Mouse (Mus musculus) thymus, adult 18-20 months (tissue): ENCODE measurements at regions not wholly inside any gene's neighbourhood (a gene's known extent, or its start where the extent isn't known, plus 50 kb on each side); places are given as distances from the start of the nearest gene placed in this dataset.

Experiments
- DNase-seq, 2 experiments: peaks; one replicate each; pipeline ENCODE4 v3.0.0; 2022; ENCODE audit warnings: mixed read lengths in 2 of 2

DNA sequence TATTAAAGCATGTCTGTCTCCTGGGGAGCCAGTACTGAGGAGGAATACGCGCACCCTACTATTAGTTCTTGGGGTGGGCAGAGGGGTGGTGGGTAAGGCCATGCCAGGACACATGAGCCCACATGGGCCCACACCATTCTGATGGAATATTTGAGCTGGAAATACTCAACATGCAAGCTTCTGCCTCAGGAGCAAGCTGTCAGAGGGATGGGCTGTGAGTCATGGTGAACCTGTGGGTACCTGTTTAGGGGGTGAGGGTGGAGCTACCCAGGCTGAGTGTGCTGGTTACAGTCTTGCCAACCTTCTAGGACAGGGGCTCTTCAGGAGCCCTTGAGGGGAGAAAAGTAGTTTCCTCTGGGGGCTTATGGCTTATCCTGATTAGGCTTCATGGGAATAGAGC, 264.9 kb downstream of the Bcl11a start:
- no peak for DNase-seq

- DNase-seq = no peak
Measured at GRCm38 (mm10) chr11:24347225-24347624, 269.4 kb downstream of the Bcl11a start.

DNA sequence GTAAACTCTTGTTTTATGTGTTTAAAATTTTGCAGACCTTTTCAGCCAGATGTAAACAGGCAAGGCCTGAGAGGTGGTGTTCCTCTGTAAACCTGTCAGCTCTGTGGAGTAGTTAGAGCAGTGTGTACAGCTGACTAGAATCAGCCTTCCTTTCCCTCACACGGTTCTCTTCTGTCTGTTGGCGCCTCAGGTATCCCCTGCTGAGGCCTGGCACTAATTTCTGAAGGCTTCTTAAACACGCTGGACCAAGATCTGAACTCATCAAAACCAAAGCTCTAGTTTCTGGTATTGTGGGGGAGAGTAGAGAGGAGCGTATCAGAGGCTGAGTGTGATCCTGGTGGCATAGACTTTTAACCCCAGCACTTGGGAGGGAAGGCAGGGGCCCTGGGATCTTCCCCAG, 270.9 kb downstream of the Bcl11a start:
- no peak for DNase-seq

- no peak for DNase-seq
Measured at GRCm38 (mm10) chr11:24349967-24350643, 272.2 kb downstream of the Bcl11a start.

DNA sequence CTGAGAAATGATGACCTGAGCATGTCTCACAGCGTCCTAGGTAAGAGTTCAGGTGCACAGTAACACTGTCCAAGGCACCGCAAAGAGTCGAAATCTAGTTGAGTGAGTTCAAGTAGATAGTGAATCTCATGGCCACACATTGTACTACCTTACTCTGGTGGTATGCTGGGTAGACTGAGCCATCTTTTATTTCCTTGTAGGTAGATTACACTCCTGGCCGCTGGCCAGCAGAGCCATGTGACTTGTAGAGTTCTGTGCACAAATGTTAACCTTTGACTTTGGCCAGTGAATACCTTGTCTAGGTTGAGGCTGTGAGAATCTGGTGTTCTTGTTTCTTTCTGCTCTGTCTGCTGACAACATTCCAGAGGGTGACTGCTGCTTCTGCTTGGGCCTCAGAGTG, 273.0 kb downstream of the Bcl11a start:
- DNase-seq = no peak

GRCm38 (mm10) chr11:24352071-24352470, 274.2 kb downstream of the Bcl11a start:
- DNase-seq = no peak

- DNase-seq = no peak
Measured at GRCm38 (mm10) chr11:24353056-24353455, 275.2 kb downstream of the Bcl11a start.

DNA sequence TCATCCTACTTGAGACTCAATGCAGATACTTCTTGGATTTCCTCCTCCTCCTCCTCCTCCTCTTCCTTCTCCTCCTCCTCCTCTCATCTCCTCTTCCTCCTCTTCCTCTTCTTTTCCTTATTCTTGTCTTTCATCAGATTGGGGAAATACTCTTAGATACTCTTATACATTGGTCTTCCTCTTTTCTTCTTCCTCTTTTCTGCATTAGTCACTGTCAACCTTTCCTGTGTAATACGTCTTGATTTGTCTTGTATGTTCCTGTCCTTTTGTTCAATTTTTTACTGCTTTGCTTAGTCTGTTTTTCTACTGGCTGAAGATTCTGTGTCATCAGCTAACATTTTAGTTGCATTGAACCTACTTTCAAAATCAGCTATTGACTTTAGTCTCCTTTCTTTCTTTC, 279.5 kb downstream of the Bcl11a start:
- DNase-seq = no peak

DNA sequence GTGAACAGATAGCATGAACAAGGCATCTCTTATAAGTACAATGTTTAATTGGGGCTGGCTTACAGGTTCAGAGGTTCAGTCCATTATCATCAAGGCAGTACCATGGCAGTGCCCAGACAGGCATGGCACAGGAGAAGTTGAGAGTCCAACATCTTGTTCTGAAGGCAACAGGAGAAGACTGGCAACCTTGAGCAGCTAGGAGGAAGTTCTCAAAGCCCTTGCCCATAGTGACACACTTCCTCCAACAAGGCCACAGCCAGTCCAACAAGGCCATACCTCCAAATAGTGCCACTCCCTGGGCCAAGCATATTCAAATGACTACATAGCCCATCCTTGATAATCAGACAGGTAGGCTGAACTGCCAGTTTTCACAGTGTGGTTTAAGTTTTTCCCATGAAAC, 281.2 kb downstream of the Bcl11a start:
- DNase-seq = no peak

- DNase-seq = no peak
Measured at GRCm38 (mm10) chr11:24361998-24362687, 284.3 kb downstream of the Bcl11a start.

DNA sequence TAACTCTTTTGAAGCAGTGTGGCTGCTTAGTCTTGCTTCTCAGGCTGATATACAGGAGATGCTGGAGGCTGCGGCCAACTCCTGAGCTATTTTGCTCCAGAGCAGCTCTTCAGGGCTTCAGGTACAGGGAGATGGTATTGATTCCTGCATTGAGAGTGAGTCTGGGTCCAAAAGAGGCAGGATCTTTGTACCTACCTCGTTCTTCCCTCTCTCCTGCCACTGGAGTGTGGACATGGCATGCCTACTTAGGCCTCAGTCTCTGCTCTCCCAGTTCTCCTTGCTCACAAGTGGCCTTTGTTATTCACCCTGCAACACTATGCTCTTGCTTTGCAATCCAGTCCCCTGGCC, 284.8 kb downstream of the Bcl11a start:
- DNase-seq = no peak

- no peak for DNase-seq
Measured at GRCm38 (mm10) chr11:24363418-24364364, 285.8 kb downstream of the Bcl11a start.

GRCm38 (mm10) chr11:24370198-24370860, 292.5 kb downstream of the Bcl11a start:
- DNase-seq = no peak

DNA sequence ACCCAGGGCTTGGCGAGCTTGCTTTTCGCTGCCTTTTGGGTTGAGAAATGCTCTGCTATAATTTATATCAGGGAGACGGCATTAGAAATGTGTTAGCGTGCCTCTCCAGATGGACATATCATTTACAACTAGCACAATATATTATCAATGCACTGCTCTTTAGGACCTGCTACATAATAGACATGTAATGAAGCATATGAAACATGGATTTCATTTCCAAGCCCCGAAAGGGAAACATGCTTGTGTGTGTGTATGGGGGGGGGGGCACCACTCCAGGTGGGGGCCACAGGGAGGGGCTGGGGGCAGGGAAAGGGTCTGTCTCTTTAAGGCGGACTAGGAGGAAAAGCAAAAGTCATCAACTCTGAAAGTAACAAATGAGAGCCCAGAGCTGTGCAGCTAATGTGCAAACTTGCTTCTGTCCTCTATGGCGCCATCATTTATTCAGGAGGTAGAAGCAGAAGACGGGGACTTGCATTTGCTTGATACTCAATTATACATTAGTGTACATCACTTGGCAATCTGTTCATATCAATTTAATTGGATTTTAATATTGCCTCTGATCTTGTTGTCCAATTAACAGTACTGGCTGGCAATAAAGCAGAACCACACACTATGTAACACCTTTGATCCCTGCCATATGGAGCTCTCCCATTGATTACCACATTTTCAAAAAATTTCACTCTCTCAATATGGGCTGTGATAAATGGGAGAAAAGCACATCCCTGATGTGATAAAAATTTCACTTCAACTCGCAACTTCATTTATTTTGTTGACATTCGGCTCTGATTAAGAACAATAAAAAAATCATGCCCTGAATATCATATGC, 293.2 kb downstream of the Bcl11a start:
- DNase-seq = no peak

DNA sequence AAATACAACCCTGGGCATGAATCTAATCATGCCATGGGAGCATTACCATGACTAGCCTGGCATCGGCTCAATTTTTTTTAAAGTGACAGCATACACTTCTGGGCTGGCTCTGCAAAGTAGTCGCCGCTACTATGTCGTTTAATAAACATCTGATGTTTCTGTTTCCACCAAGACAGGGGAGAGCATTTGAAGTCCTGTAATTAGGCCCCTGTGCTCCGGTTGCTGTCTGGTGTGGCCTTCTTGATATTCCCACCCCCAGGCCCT, 293.8 kb downstream of the Bcl11a start:
- DNase-seq = no peak

- DNase-seq = no peak
Measured at GRCm38 (mm10) chr11:24371963-24372362, 294.1 kb downstream of the Bcl11a start.

GRCm38 (mm10) chr11:24372616-24373015, 294.8 kb downstream of the Bcl11a start:
- no peak for DNase-seq

DNA sequence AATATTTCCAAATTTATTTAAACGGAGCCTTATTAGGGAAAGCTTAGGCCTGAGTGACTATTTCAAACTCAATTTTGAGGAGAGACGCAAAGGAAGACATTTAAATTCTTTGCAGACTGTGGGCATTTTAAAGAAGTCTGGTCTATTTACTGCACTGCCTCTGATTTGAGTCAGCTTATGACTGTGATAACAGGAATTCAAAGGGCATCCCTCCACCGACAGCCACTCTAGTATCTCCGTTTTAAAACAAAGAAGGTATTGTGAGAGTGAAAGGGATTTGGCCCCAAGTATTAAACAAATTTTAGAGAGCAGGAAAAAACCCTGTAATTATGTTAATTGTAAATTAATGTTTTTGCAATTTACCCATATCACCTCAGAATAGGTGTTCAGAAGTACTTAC, 295.4 kb downstream of the Bcl11a start:
- no peak for DNase-seq

DNA sequence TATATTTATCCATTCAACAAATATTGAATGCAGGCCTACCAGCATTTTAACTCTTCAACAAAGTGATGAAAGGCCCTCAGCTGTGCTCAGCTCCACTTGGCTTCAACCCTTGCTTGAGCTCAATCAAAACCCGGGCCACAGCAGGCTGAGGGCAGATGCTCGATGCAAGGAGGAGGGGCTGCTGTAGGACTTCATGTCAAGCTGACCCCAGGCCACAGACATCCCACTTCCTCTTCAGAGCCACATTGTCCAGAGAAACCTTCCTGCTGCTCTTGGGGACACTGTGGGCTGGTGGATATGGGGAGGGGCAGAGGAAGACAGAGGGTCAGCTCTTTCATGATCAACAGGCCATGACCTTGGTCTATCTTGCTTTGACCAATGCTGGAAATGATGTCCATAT, 299.7 kb downstream of the Bcl11a start:
- no peak for DNase-seq

- DNase-seq = no peak
Measured at GRCm38 (mm10) chr11:24390578-24390977, 312.7 kb downstream of the Bcl11a start.

GRCm38 (mm10) chr11:24391385-24391784, 313.5 kb downstream of the Bcl11a start:
- no peak for DNase-seq

DNA sequence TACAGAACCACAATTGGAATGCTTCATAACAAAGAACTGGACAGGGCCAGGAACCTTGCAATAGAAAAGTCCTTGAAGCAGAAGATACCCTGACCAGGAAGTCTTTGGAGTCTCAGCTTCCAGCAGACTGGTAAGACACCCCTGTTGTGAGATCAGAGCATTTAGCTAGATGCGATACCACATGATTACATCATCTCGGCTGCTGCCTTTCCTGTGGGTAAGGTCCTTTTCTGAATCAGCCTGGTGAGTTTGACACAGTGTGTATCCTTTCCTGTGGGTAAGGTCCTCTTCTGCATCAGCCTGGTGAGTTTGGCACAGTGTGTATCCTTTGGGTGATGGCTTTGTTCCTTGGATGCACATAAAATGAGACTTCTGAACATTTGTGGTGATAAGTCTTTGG, 317.6 kb downstream of the Bcl11a start:
- no peak for DNase-seq

DNA sequence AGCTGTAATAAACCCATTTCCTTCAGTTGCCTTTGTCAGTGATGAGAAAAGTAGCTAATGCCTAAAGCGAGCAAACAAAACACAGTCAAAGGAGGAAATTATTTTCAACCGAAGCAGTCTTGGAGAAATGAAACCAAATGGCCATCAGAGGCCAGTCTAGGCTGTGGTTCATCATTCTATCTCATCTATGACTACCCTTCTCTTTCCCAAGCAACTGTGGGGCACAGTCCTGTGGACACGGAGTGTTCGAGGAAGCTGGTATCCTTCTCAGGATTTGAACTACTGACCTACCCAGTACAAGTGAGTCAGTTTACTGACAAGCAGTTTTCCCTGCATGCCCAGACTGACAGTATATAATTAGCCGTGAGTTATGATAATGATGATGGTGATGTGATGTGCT, 319.1 kb downstream of the Bcl11a start:
- no peak for DNase-seq
